Mouse (Mus musculus) frontal cortex, adult (tissue): ENCODE measurements around the gene Cyp21a1.
A peak's percentile ranks its signal among the peaks of the same experiment; 100 is the strongest.
"Not testable (repeated sequence)": the region's sequence is repeated elsewhere in the genome, so short reads cannot be mapped to it uniquely, and the experiment has no call there.

ENCODE experiments used
- ATAC-seq: cut with Nextera tagmentation; 2 replicates; pipeline ENCODE4 v1.9.2; 2017; ENCODE audit warnings: mild to moderate bottlenecking, moderate library complexity, mixed read lengths; ENCODE audit not compliant: low TSS enrichment

The Cyp21a1 gene

DNA sequence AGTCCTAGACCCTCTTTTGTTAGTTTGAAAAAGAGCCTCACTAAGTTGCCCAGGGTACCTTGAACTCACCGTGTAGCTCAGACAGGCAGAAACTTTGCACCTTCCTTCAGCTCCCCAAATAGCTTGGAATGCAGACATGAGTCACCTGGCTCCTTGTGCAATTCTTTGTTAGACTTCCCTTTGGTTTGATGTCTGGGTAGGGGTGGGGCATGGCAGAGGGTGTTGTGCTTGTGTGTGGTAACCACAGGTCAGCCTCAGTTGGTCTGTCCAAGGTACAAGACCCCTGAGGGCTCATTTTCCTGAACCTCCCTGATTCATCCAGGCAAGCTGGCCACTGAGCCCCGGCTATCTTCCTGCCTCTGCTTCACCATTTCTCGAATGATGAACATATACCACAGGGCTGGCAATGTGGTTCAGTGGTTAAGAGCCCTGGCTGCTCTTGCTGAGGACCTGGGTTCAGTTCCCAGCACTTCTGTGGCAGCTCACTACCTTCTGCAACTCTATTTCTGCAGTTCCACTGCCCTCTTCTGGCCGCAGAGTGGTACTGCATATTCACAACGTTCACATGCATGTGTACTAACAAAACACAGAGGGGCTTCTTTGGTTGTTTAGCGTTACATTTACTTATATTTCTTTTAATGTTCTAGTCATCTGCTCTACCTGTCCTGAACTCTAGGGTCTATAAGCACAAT is 656 bp upstream of the Cyp21a1 start:
- no peak for ATAC-seq

DNA sequence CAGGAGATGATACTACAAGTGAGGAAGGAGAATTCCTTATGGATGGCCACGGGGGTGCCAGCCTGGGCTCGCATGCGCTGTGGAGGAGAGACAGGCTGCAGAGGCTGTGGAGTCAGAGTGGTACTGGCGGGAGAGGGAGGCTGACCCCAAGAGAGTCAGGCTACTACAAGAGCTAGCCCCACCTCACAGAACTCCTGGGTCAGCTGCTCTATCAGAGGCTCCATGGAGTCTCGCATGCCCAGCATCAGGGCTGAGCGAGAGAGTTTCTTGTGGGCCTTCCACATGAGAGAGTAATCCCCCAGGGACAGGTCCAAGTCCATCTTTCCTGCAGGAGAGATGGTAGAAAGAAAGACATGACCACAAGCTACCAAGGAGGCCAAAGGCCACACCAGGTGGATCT is 994 bp downstream of the Cyp21a1 start:
- ATAC-seq: not testable (repeated sequence)

GRCm38 (mm10) chr17:34802756-34803155 is 1.6 kb downstream of the Cyp21a1 start:
- not testable (repeated sequence) for ATAC-seq

GRCm38 (mm10) chr17:34800781-34801305 is 3.5 kb downstream of the Cyp21a1 start:
- ATAC-seq: not testable (repeated sequence)

GRCm38 (mm10) chr17:34799531-34799925 is 4.8 kb downstream of the Cyp21a1 start:
- no peak for ATAC-seq

GRCm38 (mm10) chr17:34798866-34799530 is 5.4 kb downstream of the Cyp21a1 start:
- ATAC-seq: no peak

DNA sequence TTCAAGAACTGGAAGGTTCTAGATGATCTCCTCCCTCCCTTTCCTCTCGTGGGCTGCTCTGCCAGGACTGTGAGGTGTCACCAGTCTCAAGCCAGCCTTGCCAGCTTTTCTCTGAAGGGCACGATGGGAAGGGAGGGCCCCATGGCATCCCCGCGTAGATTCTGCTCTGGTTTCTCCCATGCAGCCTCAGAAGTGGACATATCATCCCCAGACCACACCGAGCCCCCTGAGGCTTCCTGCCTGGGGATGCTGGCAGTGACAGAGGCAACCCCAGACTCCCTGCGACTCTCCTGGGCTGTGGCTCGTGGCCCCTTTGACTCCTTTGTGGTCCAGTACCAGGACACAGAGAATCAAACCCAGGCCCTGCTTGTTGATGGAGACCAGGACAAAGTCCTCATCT is 6.3 kb downstream of the Cyp21a1 start:
- not testable (repeated sequence) for ATAC-seq

GRCm38 (mm10) chr17:34797211-34797995 is 7.0 kb downstream of the Cyp21a1 start:
- ATAC-seq: not testable (repeated sequence)

DNA sequence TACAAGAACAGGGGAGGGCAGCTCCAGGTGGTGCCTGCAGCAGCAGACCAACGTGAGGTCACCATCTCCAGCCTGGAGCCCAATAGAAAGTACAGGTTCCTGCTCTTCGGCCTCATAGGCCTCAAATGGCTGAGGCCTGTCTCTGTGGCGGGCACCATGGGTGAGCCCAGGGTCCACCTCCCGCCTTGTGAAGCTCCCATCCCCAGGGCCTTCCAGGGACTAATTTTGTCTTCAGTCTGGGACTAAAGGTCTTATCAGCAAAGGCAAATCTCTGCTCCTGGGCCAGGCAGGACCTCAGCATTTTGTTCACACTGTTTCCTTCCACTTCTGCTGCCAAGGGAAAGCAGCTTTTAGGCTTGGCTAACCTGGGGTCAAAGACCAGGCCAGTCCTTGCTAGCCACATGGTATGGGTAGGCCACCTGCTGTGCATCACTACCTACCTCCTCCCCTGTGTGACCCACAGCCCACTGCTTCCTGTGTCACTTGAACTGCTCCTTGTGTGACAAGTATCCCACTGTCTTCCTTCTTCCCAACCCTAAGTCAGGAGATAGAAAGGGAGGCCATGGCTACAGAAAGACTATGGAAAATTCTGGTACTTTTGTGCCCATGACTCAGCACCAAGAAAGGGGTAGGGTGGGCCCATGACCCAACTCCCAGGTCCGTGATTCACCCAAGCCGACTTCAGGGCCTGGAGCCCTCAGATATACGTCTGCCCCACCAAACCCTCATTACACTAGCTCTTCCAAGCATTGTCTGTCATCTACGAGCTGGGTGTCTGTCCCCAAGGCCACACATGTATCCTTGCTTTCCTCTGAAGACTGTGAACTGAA is 7.8 kb downstream of the Cyp21a1 start:
- ATAC-seq: no peak

DNA sequence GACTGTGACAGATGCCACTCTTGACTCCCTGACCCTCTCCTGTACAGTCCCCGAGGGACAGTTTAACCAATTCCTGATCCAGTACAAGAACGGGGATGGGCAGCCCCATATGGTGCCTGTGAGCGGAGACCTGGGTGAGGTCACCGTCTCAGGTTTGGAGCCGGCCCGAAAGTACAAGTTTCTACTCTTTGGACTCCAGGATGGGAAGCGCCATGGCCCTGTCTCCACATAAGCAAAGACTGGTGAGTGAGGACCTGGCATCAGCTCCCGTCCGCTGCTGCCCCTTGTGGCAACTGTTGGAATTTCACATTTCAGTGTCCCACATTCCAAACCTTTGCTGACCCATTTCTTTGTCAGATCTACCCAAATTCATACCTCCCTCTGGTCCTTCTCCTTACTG is 8.7 kb downstream of the Cyp21a1 start:
- ATAC-seq: no peak; the same call in 1 of the 2 replicates

DNA sequence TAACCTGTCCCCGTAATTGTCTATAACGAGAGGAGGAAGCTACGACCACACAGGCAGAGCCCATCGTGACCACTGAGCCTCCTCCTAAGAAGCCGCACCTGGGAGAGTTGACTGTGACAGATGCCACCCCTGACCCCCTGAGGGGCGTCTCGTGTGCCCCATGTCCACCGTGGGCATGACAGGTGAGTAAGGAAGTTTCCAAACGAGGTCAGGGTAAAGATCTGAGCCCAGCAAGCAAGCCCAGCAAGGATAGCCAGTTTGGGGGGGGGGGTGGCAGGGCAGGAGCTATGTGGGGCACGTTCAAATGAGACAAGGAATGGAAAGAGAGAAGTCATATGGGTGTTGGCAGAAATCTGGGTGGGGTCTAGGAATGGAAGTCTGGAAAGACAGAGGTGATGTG is 9.3 kb downstream of the Cyp21a1 start:
- ATAC-seq: no peak

GRCm38 (mm10) chr17:34777680-34778325 is 26.6 kb downstream of the Cyp21a1 start:
- ATAC-seq: peak; percentile 92

- no peak for ATAC-seq
These were observed 42.9 kb downstream of the Cyp21a1 start for GRCm38 (mm10) chr17:34761471-34761870.
